Mouse (Mus musculus) megakaryocyte, embryonic 14.5 days (primary cell): ENCODE data around the gene Nup88.

Experiments
- FLI1 ChIP-seq: IDR thresholded peaks from 2 replicates; pipeline ENCODE4 v1.6.1; 2012; ENCODE audit warnings: low read length, inconsistent platforms, mixed read lengths
- GATA1 ChIP-seq: IDR thresholded peaks from 3 replicates; pipeline ENCODE4 v1.6.1; 2012; ENCODE audit warnings: mixed read lengths, low read length, inconsistent platforms, borderline replicate concordance

DNA sequence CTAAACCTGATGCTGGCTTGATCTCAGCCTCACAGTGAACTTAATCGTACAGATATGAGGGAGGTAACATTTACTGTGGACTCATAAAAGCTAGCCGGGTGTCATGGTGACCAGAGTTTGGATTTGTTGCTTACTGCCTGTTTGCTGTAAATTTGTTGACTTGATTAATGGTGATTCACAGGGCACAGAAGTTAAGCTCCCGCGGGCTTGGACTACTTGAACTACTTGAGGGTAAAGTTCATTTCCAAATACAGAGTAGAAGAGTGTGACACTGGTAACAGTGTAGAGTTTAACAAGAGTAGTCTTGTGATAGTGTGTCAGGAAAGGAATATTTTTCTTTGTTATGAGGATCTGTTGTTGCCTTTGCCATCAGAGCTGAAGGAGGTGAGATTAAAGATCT is 50.2 kb downstream of the Nup88 start:
- TF ChIP-seq GATA1 (no peak), FLI1 (no peak)
